Mouse (Mus musculus): ENCODE data around the gene Ap4s1. TPM values are rescaled to one million over a fixed set of nuclear protein-coding genes. Genes with fewer than 3 reads are reported as not detected.
A peak's percentile ranks its signal among the peaks of the same experiment; 100 is the strongest.
"Not testable (repeated sequence)": the region's sequence is repeated elsewhere in the genome, so short reads cannot be mapped to it uniquely, and the experiment has no call there.

Gene Ap4s1
- 10 to 100 TPM; 15.8 to 16.7 TPM for polyA plus RNA-seq (2017; shearing (Covaris generic))

GRCm38 (mm10) chr12:51690893-51691844, at the start of gene Ap4s1:
Gene Ap4s1 (plus strand): TSS chr12:51691033.
- ATAC-seq: peak; percentile 52

DNA sequence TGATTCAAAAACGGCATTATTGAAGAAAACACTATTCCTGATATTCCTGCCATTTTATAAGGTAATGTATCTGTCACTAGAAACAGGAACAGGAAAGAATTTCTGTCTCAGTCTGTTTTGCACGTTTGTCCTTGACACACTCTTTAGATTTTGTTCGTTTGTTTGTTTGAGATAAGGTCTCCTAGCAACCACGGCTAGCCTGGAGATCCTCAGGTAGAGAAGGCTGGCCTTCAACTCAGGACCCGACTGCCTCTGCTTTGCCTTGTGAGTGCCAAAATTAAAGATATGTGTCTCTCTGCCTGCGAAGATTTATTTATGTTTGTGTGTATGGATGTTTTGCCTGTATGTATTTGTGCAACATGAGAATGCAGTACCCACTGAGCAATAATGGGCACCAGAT, 49.0 kb upstream of the Ap4s1 start:
- no peak for ATAC-seq

DNA sequence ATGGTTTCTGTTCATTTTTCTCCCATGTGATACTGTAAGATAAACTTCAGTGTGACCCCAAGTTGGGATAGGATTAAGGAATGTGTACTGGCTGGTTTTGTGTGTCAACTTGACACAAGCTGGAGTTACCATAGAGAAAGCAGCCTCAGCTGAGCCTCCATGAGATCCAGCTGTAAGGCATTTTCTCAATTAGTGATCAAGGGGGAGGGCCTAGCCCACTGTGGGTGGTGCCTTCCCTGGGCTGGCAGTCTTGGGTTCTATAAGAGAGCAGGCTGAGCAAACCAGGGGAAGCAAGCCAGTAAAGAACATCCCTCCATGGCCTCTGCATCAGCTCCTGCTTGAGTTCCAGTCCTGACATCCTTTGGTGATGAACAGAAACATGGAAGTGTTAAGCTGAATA, 41.4 kb upstream of the Ap4s1 start:
- not testable (repeated sequence) for ATAC-seq

- ATAC-seq: no peak
Observed at GRCm38 (mm10) chr12:51655944-51656465, 34.8 kb upstream of the Ap4s1 start.

- ATAC-seq: no peak
Observed at GRCm38 (mm10) chr12:51663011-51663410, 27.8 kb upstream of the Ap4s1 start.

GRCm38 (mm10) chr12:51663908-51664307, 26.9 kb upstream of the Ap4s1 start:
- no peak for ATAC-seq

DNA sequence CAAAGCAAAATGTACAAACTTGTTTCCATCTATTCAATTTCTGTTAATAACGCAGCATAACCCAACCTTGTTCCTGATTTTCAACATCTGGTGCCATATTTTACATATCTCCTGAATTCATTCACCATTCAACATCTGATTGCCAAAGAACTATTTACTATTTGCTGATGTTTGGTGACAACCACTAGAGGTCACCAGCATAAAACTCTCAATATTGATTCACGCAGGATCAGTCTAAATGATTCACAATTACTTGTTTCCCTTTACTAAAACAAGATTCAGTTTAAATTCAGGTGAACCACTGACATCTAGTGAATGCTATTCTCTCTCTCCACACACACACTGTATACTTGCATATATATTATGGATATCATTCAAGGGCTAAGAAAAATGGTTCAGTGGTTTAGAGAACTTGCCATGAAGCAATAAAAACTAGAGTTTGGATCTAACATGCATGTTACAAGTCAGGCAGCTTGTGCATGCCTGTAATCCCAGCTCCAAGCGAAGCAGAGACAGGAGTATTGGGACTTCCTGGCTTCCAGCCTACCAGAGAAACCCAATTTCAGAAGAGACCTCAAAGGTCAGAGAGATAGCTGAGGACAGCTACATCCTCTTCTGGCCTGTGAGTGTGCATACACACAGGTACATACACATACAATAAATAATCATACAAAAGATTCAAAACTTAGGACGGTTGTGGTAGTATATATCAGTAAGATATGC, 24.0 kb upstream of the Ap4s1 start:
- peak; percentile 57 for ATAC-seq

- no peak for ATAC-seq
Observed at GRCm38 (mm10) chr12:51671231-51671891, 19.5 kb upstream of the Ap4s1 start.

DNA sequence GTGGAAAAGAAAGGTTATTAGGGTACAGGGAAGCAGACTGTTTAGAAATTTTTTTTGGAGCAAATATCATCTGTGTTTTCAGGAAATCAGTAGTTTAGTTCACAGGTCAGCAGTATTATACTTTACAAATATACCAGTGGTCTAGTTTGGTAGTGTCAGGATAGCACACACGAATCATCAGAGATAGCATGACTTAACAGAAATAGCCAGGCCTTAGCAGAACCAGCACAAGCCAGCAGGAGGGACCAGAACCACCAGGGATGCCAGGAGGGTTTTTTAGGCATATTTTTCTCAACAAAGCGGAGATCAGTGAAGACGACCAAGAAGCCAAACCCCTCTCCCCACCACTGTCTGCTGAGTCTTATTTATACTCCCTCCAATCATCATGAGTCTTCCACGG, 17.6 kb upstream of the Ap4s1 start:
- ATAC-seq: no peak

- no peak for ATAC-seq
Observed at GRCm38 (mm10) chr12:51676442-51676841, 14.4 kb upstream of the Ap4s1 start.

DNA sequence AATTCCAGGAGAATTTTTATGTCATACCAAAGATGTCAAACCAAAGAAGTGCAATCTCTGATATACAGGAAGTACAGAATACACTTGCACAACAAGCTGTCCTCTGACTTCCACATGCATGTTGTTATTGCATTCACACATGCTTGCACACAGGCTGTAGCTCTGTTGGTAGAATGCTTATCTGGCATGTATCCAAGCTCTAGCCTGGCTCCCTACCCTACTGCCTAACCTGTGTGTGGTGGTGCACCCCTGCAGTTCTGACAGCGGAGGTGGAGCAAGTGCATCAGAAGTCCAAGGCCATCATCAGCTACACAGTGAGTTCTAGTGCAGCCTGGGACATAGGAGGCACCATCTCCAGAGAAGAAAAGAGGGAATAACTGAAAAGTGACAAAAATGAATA, 12.0 kb upstream of the Ap4s1 start:
- ATAC-seq: no peak

- no peak for ATAC-seq
Observed at GRCm38 (mm10) chr12:51688546-51688945, 2.3 kb upstream of the Ap4s1 start.

GRCm38 (mm10) chr12:51691845-51692632, 1.2 kb downstream of the Ap4s1 start, which contains the start of gene Strn3:
Gene Strn3 (minus strand): TSS chr12:51691897.
- peak; percentile 83 for ATAC-seq

GRCm38 (mm10) chr12:51692870-51693269, 2.0 kb downstream of the Ap4s1 start:
- not testable (repeated sequence) for ATAC-seq

DNA sequence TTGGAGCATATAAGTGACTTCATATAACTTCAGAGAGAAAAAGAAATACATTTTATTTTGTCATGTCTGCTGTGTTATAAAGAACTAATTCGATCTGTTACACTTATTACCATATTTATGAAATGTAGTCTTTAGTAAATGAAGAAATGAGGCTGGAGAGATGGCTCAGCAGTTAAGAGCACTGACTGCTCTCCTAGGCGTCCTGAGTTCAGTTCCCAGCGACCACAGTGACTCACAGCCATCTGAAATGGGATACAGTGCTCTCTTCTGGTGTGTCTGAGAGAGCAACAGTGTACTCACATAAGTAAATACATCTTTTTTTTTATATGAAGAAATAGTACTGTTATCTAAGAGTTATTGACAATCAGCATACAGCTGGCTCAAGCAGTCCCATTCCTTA, 2.6 kb downstream of the Ap4s1 start:
- ATAC-seq: no peak

- no peak for ATAC-seq
Observed at GRCm38 (mm10) chr12:51694096-51694495, 3.3 kb downstream of the Ap4s1 start.

DNA sequence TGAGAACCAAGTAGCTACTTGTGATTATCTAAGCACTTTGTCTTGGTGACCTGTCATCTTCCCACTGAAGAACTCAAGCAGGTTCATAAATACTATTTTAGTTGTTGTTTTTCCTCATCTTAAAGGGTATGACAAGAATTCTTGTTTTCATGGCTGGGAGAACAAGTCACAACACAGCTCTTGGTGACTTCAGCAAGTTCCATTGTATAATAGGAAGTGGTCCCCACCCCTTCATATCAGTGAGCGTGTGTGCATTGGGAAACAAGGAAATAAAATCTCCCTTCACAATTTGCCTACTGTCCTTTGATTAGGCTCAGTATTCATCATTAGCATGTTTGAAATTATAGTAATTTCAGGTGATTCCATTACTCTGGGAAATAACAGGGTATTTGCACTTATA, 4.1 kb downstream of the Ap4s1 start:
- ATAC-seq: no peak

DNA sequence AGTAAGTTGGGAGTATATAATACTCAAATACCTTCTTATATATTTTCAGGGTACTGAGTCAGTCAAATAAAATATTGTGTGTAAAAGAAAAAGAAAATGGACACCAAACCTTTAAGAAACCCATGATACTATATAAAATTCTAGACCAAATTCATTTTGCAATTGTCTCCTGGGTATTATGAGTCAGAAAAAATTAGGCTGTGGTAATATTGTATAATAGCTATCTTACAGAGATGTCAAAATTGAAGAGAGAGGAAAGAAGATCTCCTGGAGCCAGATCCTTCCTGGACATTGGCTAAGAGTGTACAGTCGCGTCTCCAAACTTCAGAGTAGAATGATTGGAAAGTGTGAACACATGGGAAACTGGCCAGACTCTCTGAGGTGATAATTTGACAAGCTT, 5.3 kb downstream of the Ap4s1 start:
- ATAC-seq: no peak

DNA sequence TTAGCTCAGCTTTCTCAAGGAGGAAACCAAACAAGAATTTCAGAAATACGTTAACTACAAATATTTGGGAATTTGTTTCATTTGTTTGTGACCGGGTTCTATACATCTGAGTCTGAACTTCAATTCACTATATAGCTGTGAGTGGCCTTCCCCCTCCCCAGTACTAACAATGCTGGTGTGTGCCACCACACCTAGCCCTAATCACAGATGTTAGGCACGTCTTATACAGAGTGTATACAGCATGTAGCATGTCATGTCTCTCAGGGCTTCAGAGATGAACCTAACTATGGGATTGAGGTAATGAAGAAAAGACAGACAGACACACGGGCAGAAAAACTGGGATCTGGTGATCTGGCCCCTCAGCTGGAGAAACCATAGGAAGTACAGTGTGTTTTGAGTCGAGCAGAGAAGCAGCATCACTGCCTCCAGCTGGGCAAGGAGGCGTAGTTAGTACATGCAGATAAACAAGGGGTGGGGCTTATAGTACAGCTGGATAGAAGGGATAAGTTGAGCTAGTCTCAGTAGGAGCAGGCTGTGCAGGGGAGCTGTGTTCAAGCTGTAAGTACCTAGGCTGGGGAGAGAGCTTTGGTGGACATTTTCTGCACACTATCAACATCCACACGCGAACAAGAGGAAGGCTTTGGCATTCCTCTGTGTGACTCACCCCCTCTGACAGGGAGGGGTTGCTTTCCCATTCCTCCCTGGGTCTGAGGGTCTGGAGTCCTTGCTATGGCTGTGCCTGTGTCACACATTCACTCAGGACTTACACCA, 9.0 kb downstream of the Ap4s1 start:
- ATAC-seq: no peak

DNA sequence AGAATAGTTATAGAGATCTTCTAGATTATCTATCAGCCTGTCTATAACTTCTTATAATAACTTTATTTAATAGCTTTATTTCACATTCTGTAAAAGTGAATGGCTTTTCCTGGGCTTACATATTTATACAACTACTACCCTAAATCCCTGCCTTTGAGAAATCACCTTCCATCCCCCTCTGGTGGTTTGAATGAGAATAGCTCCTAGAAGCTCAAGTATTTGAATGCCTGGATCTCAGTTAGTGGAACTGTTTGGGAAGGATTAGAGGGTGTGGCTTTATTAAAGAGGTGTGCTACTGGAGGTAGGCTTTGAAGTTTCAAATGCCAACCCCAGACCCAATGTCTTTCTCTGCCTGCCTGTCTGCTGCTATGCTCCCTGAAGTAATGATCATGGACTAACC, 10.9 kb downstream of the Ap4s1 start:
- ATAC-seq: no peak

DNA sequence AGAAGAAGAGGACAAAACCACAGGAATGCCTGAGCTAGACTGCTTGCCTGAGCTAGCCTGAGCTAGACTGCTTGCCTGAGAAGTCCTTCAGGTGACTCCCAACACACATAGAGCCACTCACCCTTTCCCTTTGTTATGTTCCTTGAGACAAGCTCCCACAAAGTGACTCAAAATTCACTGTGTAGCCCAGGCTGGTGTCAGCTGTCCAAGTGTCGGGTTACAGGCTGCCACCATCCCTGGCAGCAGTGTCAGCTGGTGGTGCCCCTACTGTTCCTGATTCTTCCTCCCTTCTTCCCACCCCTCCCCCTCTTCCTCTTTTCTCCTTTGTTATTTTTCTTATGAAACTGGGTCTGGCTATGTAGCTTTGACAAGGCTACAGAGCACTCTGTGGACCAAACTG, 13.0 kb downstream of the Ap4s1 start:
- no peak for ATAC-seq

Measured in activated CD4-positive, CD25-positive, alpha-beta regulatory T cell, adult 4 months (primary cell).